Mouse (Mus musculus) cerebellum, adult 2 months (tissue): ENCODE data around the gene Ppp3r2.

Experiments used
- CTCF ChIP-seq: fragments of 200-500 bp; IDR thresholded peaks from 2 replicates; pipeline ENCODE4 v1.5.1; 2011; ENCODE audit warnings: low read depth, mild to moderate bottlenecking, control low read depth, low read length, moderate library complexity, borderline replicate concordance; ENCODE audit not compliant: insufficient read depth
- POLR2A ChIP-seq: fragments of 200-500 bp; IDR thresholded peaks from 2 replicates; pipeline ENCODE4 v1.6.1; 2011; ENCODE audit warnings: low read length, control low read depth, borderline replicate concordance; ENCODE audit not compliant: insufficient read depth

GRCm38 (mm10) chr4:49662231-49662630 is 19.6 kb downstream of the Ppp3r2 start:
- TF ChIP-seq POLR2A (no peak), CTCF (no peak)
